Mouse (Mus musculus) liver, embryonic 16.5 days (tissue): ENCODE results near the gene 9330161L09Rik. TPM values are rescaled to one million over a fixed set of nuclear protein-coding genes. Genes with fewer than 3 reads are reported as not detected.

Source experiments
- ATAC-seq: fragments of 200-750 bp; cut with Nextera tagmentation; 2 replicates; pipeline ENCODE4 v1.8.0; 2017; ENCODE audit warnings: low read depth, mild to moderate bottlenecking, moderate number of reproducible peaks, moderate library complexity
- H3K27ac ChIP-seq: fragments of 300-500 bp; sonication (generic); 2 replicates; pipeline ENCODE4 v1.5.1; 2014; ENCODE audit warnings: mild to moderate bottlenecking, low read length
- H3K27me3 ChIP-seq: fragments of 300-500 bp; sonication (generic); 2 replicates; pipeline ENCODE4 v1.6.1; 2014; ENCODE audit warnings: low read depth, low read length, mixed read lengths; ENCODE audit not compliant: control insufficient read depth, insufficient read depth
- H3K36me3 ChIP-seq: fragments of 300-500 bp; sonication (generic); 2 replicates; pipeline ENCODE4 v1.6.1; 2014; ENCODE audit warnings: mild to moderate bottlenecking; ENCODE audit not compliant: control insufficient read depth, insufficient read depth
- H3K4me1 ChIP-seq: fragments of 300-500 bp; sonication (generic); 2 replicates; pipeline ENCODE4 v1.6.1; 2014; ENCODE audit warnings: low read depth, low read length, mixed read lengths; ENCODE audit not compliant: control insufficient read depth
- H3K4me2 ChIP-seq: fragments of 300-500 bp; sonication (generic); 2 replicates; pipeline ENCODE4 v1.6.1; 2014; ENCODE audit warnings: low read depth, low read length, mixed read lengths
- H3K4me3 ChIP-seq: fragments of 300-500 bp; sonication (generic); 2 replicates; pipeline ENCODE4 v1.5.1; 2014; ENCODE audit warnings: low read depth, mild to moderate bottlenecking, low read length
- H3K9ac ChIP-seq: fragments of 300-500 bp; sonication (generic); 2 replicates; pipeline ENCODE4 v1.6.1; 2014; ENCODE audit warnings: low read depth, low read length
- H3K9me3 ChIP-seq: fragments of 300-500 bp; sonication (generic); replicated peaks from 2 replicates; pipeline ENCODE4 v1.6.1; 2016; ENCODE audit warnings: low read length; ENCODE audit not compliant: control insufficient read depth
- WGBS: fragments of 180-500 bp; shearing (Covaris S2); extraction: QIAGEN DNeasy Blood & Tissue Kit; methylation state at CpG from one replicate; pipeline ENCODE4 v1.1.7; 2014; ENCODE audit not compliant: insufficient replicate concordance; 5-methylcytosine and 5-hydroxymethylcytosine counted together
- polyA plus RNA-seq: library from polyadenylated mRNA; unstranded; fragments of >200 nt; fragmentation: Nextera tagmentation; extraction: Ambion mirVana; gene quantifications from 2 replicates; pipeline ENCODE4 v1.2.1, GENCODE M21; 2015

Gene 9330161L09Rik
- polyA plus RNA-seq, 1 experiment from 2014 or later, result 0.11 TPM

DNA sequence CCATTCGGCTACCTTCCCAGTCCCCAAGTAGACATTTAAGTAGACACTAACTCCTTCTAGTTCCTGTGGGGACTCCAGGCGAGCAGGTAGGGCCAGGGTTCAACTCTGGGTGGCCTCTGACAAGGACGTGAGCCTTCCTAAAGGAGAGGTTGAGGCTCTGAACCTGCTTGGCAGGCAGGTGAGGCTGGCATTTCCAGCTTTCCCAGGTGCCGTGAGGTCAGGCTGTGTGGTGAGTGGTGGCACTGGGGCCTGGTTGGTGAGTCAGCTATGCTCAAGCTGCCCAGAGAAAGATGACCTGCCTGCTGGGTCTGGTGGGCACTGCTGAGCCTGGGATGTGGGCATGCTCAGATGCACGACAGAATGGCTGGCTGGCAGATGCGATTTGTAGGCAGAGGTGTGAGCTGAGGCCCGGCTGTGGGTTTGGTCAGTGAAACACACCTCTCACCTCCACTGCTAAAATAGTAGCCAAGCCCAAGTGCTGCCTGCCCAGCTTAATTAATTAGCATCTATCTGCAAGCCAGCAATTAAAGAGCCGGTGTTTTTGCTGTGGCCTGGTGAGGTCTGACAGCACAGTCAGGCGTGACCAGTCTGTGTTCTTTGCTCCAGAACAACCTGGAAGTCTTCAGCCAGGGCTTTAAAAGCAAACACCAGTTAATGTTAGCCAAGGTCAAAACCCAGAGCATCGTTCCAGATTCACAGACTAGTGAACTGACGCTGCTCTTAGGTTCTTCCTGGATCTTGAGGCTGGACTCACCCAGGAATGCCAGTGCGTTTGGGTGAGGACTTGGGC is 11.9 kb downstream of the 9330161L09Rik start:
- no peak for ATAC-seq
- Histone ChIP-seq H3K9me3 (no peaks in the 10 kb centered on the region), H3K4me1 (peaks cover 49% of the 10 kb centered on the region), H3K4me2 (peak overlapping the region; percentile 13; the same call in 1 of the 2 replicates), H3K27me3 (no peaks in the 10 kb centered on the region), H3K27ac (peak overlapping the region; percentile 63), H3K4me3 (no peak overlapping the region), H3K36me3 (peaks cover 8% of the 10 kb centered on the region; the same call in 1 of the 2 replicates), H3K9ac (peak overlapping the region; percentile 31; the same call in 1 of the 2 replicates)
- WGBS, result 76% methylated on average over 12 of the region's 12 CpGs

- Histone ChIP-seq H3K4me3 (peak overlapping the region; percentile 47), H3K9me3 (no peaks in the 10 kb centered on the region), H3K27me3 (no peaks in the 10 kb centered on the region), H3K27ac (peak overlapping the region; percentile 94), H3K4me2 (peak overlapping the region; percentile 53), H3K4me1 (peaks cover 63% of the 10 kb centered on the region), H3K36me3 (peaks cover 2% of the 10 kb centered on the region; the same call in 1 of the 2 replicates), H3K9ac (peak overlapping the region; percentile 63)
- peak; percentile 88 for ATAC-seq
- 11% methylated on average over 6 of the region's 6 CpGs for WGBS
These were observed 14.1 kb downstream of the 9330161L09Rik start for GRCm38 (mm10) chr12:103393528-103393927.

- ATAC-seq, result no peak
- H3K27me3 ChIP-seq, result no peaks in the 10 kb centered on the region
- H3K27ac ChIP-seq, result peak overlapping the region; percentile 90; the same call in 1 of the 2 replicates
- H3K4me2 ChIP-seq, result peak overlapping the region; percentile 64
- peaks cover 63% of the 10 kb centered on the region for H3K4me1 ChIP-seq
- 84% methylated on average over 7 of the region's 7 CpGs for WGBS
- peaks cover 2% of the 10 kb centered on the region; the same call in 1 of the 2 replicates for H3K36me3 ChIP-seq
- H3K9me3 ChIP-seq, result no peaks in the 10 kb centered on the region
- peak overlapping the region; percentile 99; the same call in 1 of the 2 replicates for H3K9ac ChIP-seq
- peak overlapping the region; percentile 98 for H3K4me3 ChIP-seq
These were observed 16.5 kb downstream of the 9330161L09Rik start for GRCm38 (mm10) chr12:103391098-103391497.

DNA sequence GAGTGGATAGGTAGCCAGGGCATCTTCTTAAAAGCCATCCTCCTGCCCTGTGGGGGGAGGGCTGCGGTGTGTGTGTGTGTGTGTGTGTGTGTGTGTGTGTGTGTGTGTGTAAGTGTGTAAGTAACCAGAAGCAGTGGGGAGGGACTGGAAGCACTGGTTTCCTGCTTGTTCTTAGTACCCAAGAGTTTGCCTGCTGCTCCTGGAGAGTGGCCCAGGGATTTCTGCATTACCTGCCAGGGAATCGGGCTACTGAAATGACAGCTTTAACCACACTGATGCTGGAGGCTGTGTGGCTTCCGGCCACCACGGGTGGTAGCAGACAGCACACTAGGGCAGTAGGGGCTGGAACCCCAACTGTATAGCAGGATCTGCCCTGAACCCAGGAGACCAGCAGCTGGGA is 17.6 kb downstream of the 9330161L09Rik start:
- H3K27ac ChIP-seq, result peak overlapping the region; percentile 90
- no peak for ATAC-seq

DNA sequence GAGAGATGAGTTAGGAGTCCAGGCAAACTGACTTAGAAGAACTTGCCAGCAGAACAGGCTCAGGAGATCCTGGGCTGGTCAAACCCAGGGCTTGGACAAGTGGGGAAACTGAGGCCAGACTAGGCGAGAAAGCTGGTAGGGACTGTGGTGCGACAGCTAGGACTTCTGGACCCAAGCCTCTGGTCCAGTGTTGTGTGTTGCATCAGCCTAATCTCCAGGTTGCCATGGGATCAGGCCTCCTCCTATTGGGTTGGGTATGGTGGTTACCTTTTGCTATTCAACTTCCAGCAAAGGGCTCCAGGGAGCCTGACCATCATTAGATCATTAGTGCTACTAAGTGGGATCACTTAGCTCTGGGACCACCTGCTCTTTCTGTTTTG is 18.3 kb downstream of the 9330161L09Rik start:
- Histone ChIP-seq H3K36me3 (peaks cover 2% of the 10 kb centered on the region; the same call in 1 of the 2 replicates), H3K4me2 (peak overlapping the region; percentile 64), H3K9ac (peak overlapping the region; percentile 99), H3K4me3 (peak overlapping the region; percentile 98), H3K4me1 (peaks cover 51% of the 10 kb centered on the region), H3K27ac (peak overlapping the region; percentile 90), H3K9me3 (no peaks in the 10 kb centered on the region), H3K27me3 (no peaks in the 10 kb centered on the region)
- peak; percentile 26 for ATAC-seq
- WGBS, result 39% methylated on average over 2 of the region's 2 CpGs

More for the DNA sequence above, 17.6 kb downstream of the 9330161L09Rik start:
- WGBS, result 56% methylated on average over 4 of the region's 4 CpGs
- Histone ChIP-seq H3K9me3 (no peaks in the 10 kb centered on the region), H3K4me2 (peak overlapping the region; percentile 64), H3K9ac (peak overlapping the region; percentile 99), H3K4me3 (peak overlapping the region; percentile 98), H3K27me3 (no peaks in the 10 kb centered on the region), H3K36me3 (peaks cover 2% of the 10 kb centered on the region; the same call in 1 of the 2 replicates), H3K4me1 (peaks cover 55% of the 10 kb centered on the region)

DNA sequence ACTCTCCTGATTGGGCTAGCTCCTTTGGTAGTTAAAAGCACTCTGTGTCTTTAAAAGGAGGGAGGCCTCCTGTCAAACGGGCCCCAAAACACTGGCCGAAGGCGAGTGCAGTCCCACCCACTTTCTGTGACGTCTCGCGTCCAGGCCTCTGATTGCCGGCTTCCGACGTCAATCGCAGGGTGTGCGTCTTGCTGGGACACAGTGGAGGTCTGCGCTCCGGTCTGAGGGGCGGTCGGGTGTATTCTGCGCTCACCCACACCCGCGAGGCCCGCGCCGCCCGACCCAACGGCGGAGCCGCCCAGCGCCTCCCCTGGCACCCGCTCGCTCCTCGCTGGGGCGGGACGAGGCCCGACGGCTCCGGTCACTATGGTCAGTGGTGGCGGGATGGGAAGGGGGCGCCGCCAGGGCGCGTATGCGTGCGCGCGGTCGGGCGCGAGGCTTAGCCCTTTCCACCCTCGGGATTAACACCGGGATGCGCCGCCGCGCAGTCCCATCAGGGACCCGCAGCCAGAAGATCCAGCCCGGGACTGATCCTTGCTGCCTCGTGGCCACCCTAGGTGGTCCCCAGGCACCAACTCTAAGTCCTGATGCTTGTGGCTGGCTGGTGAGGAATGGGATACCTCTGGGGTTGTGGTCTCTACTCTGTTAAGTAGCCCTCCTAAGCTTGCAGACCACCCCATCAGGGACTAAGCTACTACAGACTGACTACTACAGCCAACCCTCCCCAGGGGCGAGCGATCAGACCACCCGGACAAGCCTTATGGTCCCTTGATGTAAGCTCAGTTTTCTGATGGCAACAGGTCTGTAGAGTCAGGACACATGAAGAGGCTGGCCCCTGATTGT is 18.9 kb downstream of the 9330161L09Rik start, which contains the start of gene Otub2:
Gene Otub2, plus strand, starts transcription at position 178 of the 843 bp plus-strand sequence.
- under 1% methylated on average over 58 of the region's 58 CpGs for WGBS
- peaks cover 46% of the 10 kb centered on the region for H3K4me1 ChIP-seq
- H3K36me3 ChIP-seq, result peaks cover 2% of the 10 kb centered on the region; the same call in 1 of the 2 replicates
- ATAC-seq, result peak; percentile 90
- H3K27ac ChIP-seq, result peak within 1 kb of the TSS; percentile 90
- H3K4me2 ChIP-seq, result peak within 1 kb of the TSS; percentile 64
- no peaks in the 10 kb centered on the region for H3K9me3 ChIP-seq
- H3K27me3 ChIP-seq, result no peaks in the 10 kb centered on the region
- H3K4me3 ChIP-seq, result peak within 1 kb of the TSS; percentile 98
- H3K9ac ChIP-seq, result peak within 1 kb of the TSS; percentile 99

DNA sequence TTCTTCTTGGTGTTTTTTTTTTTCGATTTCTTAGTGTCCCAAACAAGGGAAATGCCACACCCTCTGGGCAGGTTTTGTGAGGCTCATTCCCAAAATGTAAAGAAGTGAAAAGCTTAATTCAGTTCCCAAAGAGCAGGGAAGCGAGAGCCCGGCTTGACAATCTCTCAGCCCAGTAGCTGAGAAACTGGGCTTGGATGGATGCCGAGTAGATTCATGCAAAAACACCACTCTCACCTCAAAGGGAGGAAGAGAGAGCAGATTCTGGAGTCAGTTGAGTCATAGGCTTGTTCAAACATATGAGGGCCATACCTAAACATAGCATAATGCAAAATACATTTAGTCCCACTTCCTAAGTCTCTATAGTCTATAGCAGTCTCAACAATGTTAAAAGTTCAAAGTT is 27.4 kb downstream of the 9330161L09Rik start:
- H3K4me1 ChIP-seq, result no peaks in the 10 kb centered on the region
- no peaks in the 10 kb centered on the region for H3K27me3 ChIP-seq
- no peak overlapping the region for H3K9ac ChIP-seq
- WGBS, result 70% methylated on average over 4 of the region's 4 CpGs
- no peaks in the 10 kb centered on the region for H3K36me3 ChIP-seq
- no peaks in the 10 kb centered on the region for H3K9me3 ChIP-seq
- H3K4me2 ChIP-seq, result no peak overlapping the region
- ATAC-seq, result no peak
- no peak overlapping the region for H3K4me3 ChIP-seq
- no peak overlapping the region for H3K27ac ChIP-seq

- Histone ChIP-seq H3K27me3 (no peaks in the 10 kb centered on the region), H3K27ac (no peak overlapping the region), H3K9me3 (no peaks in the 10 kb centered on the region), H3K4me2 (no peak overlapping the region), H3K36me3 (no peaks in the 10 kb centered on the region), H3K4me1 (peaks cover 12% of the 10 kb centered on the region), H3K9ac (no peak overlapping the region), H3K4me3 (no peak overlapping the region)
- WGBS, result 62% methylated on average over 4 of the region's 4 CpGs
- ATAC-seq, result no peak
These were observed 30.8 kb downstream of the 9330161L09Rik start for GRCm38 (mm10) chr12:103376774-103377173.
